Mouse (Mus musculus): ENCODE data around the gene Wdtc1. TPM values are rescaled to one million over a fixed set of nuclear protein-coding genes. Genes with fewer than 3 reads are reported as not detected.

The Wdtc1 gene
- total RNA-seq (2023): 38.2 TPM

GRCm38 (mm10) chr4:133353367-133354365, at the start of gene Wdtc1:
Gene Wdtc1, minus strand, starts transcription at chr4:133353481.

GRCm38 (mm10) chr4:133369553-133370297, 16.4 kb upstream of the Wdtc1 start, which contains the start of gene Slc9a1:
Gene Slc9a1, plus strand, starts transcription at chr4:133369706.

GRCm38 (mm10) chr4:133277104-133278026, 75.9 kb downstream of the Wdtc1 start, which contains the start of gene Tmem222:
Gene Tmem222, minus strand, starts transcription at chr4:133277792.

GRCm38 (mm10) chr4:133262882-133263281, 90.4 kb downstream of the Wdtc1 start, which contains the start of gene Sytl1:
Gene Sytl1, minus strand, starts transcription at chr4:133263113.

Other genes with a start within 250 kb of the Wdtc1 start
- 290 TPM for gene Wasf2, start 223.0 kb downstream of the Wdtc1 start, total RNA-seq (2023)
- 2.5 TPM for gene Cd164l2, start 141.3 kb downstream of the Wdtc1 start, total RNA-seq (2023)
- gene Gpr3, start 140.9 kb downstream of the Wdtc1 start, total RNA-seq (2023): not detected
- gene Map3k6, start 112.7 kb downstream of the Wdtc1 start, total RNA-seq (2023): 0.38 TPM
- 39.6 TPM for gene Sytl1, start 90.4 kb downstream of the Wdtc1 start, total RNA-seq (2023)
- 69.8 TPM for gene Tmem222, start 75.7 kb downstream of the Wdtc1 start, total RNA-seq (2023)
- gene Slc9a1, start 16.2 kb upstream of the Wdtc1 start, total RNA-seq (2023): 54.1 TPM
- not detected for gene Tent5b, start 126.7 kb upstream of the Wdtc1 start, total RNA-seq (2023)
- 2.0 TPM for gene Trnp1, start 145.1 kb upstream of the Wdtc1 start, total RNA-seq (2023)
- gene Kdf1, start 165.5 kb upstream of the Wdtc1 start, total RNA-seq (2023): not detected
- gene Nudc, start 192.5 kb upstream of the Wdtc1 start, total RNA-seq (2023): 80.9 TPM
- gene Nr0b2, start 199.9 kb upstream of the Wdtc1 start, total RNA-seq (2023): not detected
- 28.4 TPM for gene Gpatch3, start 221.3 kb upstream of the Wdtc1 start, total RNA-seq (2023)
- 18.7 TPM for gene Gpn2, start 230.9 kb upstream of the Wdtc1 start, total RNA-seq (2023)
- gene Sfn, start 248.7 kb upstream of the Wdtc1 start, total RNA-seq (2023): 52.3 TPM

Data from CD4-positive naive resting alpha-beta T cell, adult 57 days (primary cell).